Mouse (Mus musculus): Measurements from ENCODE around the gene Ccdc30. TPM values are rescaled to one million over a fixed set of nuclear protein-coding genes. Genes with fewer than 3 reads are reported as not detected.

Gene Ccdc30
- polyA plus RNA-seq, 1 experiment, result 6.0 TPM

GRCm38 (mm10) chr4:119412791-119413190 lies 2.5 kb downstream of the Ccdc30 start:
- TF ChIP-seq EP300 (IDR thresholded peaks at IDR 0.05; ENCODE audit: insufficient read depth, low read depth, low read length), result no peak
- TF ChIP-seq POLR2A (IDR thresholded peaks at IDR 0.05; ENCODE audit: insufficient read depth, low read length), result no peak
- TF ChIP-seq CTCF (IDR thresholded peaks at IDR 0.05; ENCODE audit: low read depth, low read length), result no peak
- Histone ChIP-seq H3K9me3 (replicated peaks; ENCODE audit: control insufficient read depth, insufficient read depth, low read length, poor library complexity, severe bottlenecking) (no peaks in the 10 kb centered on the region), H3K9ac (ENCODE audit: low read depth, poor library complexity, severe bottlenecking) (no peak overlapping the region), H3K4me1 (ENCODE audit: control insufficient read depth, insufficient read depth, low read length) (no peaks in the 10 kb centered on the region), H3K4me3 (ENCODE audit: low read depth, low read length) (no peak overlapping the region), H3K36me3 (ENCODE audit: control insufficient read depth, insufficient read depth, low read length, poor library complexity, severe bottlenecking) (no peaks in the 10 kb centered on the region), H3K27me3 (ENCODE audit: control insufficient read depth, insufficient read depth, low read length, poor library complexity, severe bottlenecking) (no peaks in the 10 kb centered on the region), H3K27ac (ENCODE audit: insufficient read depth, low read length) (no peak overlapping the region)

GRCm38 (mm10) chr4:119411877-119412650 lies 3.3 kb downstream of the Ccdc30 start:
- H3K27ac ChIP-seq (ENCODE audit: insufficient read depth, low read length), result no peak overlapping the region
- H3K4me1 ChIP-seq (ENCODE audit: control insufficient read depth, insufficient read depth, low read length), result no peaks in the 10 kb centered on the region
- no peak overlapping the region for H3K9ac ChIP-seq (ENCODE audit: low read depth, poor library complexity, severe bottlenecking)
- TF ChIP-seq EP300 (IDR thresholded peaks at IDR 0.05; ENCODE audit: insufficient read depth, low read depth, low read length) (no peak), CTCF (IDR thresholded peaks at IDR 0.05; ENCODE audit: low read depth, low read length) (no peak), POLR2A (IDR thresholded peaks at IDR 0.05; ENCODE audit: insufficient read depth, low read length) (no peak)
- H3K4me3 ChIP-seq (ENCODE audit: low read depth, low read length), result no peak overlapping the region
- no peaks in the 10 kb centered on the region for H3K27me3 ChIP-seq (ENCODE audit: control insufficient read depth, insufficient read depth, low read length, poor library complexity, severe bottlenecking)
- no peaks in the 10 kb centered on the region for H3K36me3 ChIP-seq (ENCODE audit: control insufficient read depth, insufficient read depth, low read length, poor library complexity, severe bottlenecking)
- no peaks in the 10 kb centered on the region for H3K9me3 ChIP-seq (replicated peaks; ENCODE audit: control insufficient read depth, insufficient read depth, low read length, poor library complexity, severe bottlenecking)

DNA sequence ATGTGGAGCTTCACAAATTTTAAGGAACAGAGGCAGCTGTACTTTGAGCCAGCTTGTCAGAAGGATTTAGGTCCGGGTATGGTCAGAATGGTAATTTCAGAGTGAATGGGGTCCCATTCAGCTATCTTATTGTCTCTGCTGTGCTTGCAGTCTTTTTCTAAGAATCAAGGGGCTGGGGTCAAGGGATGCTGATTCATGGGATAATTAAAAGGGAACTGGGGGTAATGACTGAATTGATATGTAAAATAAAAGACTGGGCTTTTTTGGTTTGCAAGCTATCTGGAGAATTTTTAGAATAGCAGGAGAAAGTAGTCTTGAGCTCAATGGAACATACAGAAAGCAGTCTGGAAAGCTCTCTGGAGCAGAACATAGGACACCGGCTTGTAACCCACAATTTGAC lies 11.9 kb downstream of the Ccdc30 start:
- 0 out of 2 replicates have a peak, but pooled peaks cover 3% of the 10 kb centered on the region for H3K9me3 ChIP-seq (replicated peaks; ENCODE audit: control insufficient read depth, insufficient read depth, low read length, poor library complexity, severe bottlenecking)
- no peak overlapping the region for H3K9ac ChIP-seq (ENCODE audit: low read depth, poor library complexity, severe bottlenecking)
- TF ChIP-seq EP300 (IDR thresholded peaks at IDR 0.05; ENCODE audit: insufficient read depth, low read depth, low read length) (no peak), POLR2A (IDR thresholded peaks at IDR 0.05; ENCODE audit: insufficient read depth, low read length) (no peak), CTCF (IDR thresholded peaks at IDR 0.05; ENCODE audit: low read depth, low read length) (no peak)
- H3K4me3 ChIP-seq (ENCODE audit: low read depth, low read length), result no peak overlapping the region
- no peaks in the 10 kb centered on the region for H3K36me3 ChIP-seq (ENCODE audit: control insufficient read depth, insufficient read depth, low read length, poor library complexity, severe bottlenecking)
- no peaks in the 10 kb centered on the region for H3K27me3 ChIP-seq (ENCODE audit: control insufficient read depth, insufficient read depth, low read length, poor library complexity, severe bottlenecking)
- no peak overlapping the region for H3K27ac ChIP-seq (ENCODE audit: insufficient read depth, low read length)
- H3K4me1 ChIP-seq (ENCODE audit: control insufficient read depth, insufficient read depth, low read length), result no peaks in the 10 kb centered on the region

- no peak overlapping the region for H3K27ac ChIP-seq (ENCODE audit: insufficient read depth, low read length)
- no peak overlapping the region for H3K4me3 ChIP-seq (ENCODE audit: low read depth, low read length)
- no peak for TF ChIP-seq EP300 (IDR thresholded peaks at IDR 0.05; ENCODE audit: insufficient read depth, low read depth, low read length)
- peak; percentile 26 for TF ChIP-seq CTCF (IDR thresholded peaks at IDR 0.05; ENCODE audit: low read depth, low read length)
Measured at GRCm38 (mm10) chr4:119400896-119401295, 14.4 kb downstream of the Ccdc30 start.

GRCm38 (mm10) chr4:119398751-119399150 lies 16.6 kb downstream of the Ccdc30 start:
- no peak for TF ChIP-seq CTCF (IDR thresholded peaks at IDR 0.05; ENCODE audit: low read depth, low read length)
- no peak for TF ChIP-seq POLR2A (IDR thresholded peaks at IDR 0.05; ENCODE audit: insufficient read depth, low read length)
- TF ChIP-seq EP300 (IDR thresholded peaks at IDR 0.05; ENCODE audit: insufficient read depth, low read depth, low read length), result no peak
- Histone ChIP-seq H3K4me3 (ENCODE audit: low read depth, low read length) (no peak overlapping the region), H3K27ac (ENCODE audit: insufficient read depth, low read length) (no peak overlapping the region), H3K9ac (ENCODE audit: low read depth, poor library complexity, severe bottlenecking) (no peak overlapping the region), H3K27me3 (ENCODE audit: control insufficient read depth, insufficient read depth, low read length, poor library complexity, severe bottlenecking) (no peaks in the 10 kb centered on the region), H3K4me1 (ENCODE audit: control insufficient read depth, insufficient read depth, low read length) (no peaks in the 10 kb centered on the region), H3K36me3 (ENCODE audit: control insufficient read depth, insufficient read depth, low read length, poor library complexity, severe bottlenecking) (no peaks in the 10 kb centered on the region), H3K9me3 (replicated peaks; ENCODE audit: control insufficient read depth, insufficient read depth, low read length, poor library complexity, severe bottlenecking) (0 out of 2 replicates have a peak, but pooled peaks cover 3% of the 10 kb centered on the region)

More at GRCm38 (mm10) chr4:119400896-119401295, 14.4 kb downstream of the Ccdc30 start:
- no peak overlapping the region for H3K9ac ChIP-seq (ENCODE audit: low read depth, poor library complexity, severe bottlenecking)
- no peaks in the 10 kb centered on the region for H3K4me1 ChIP-seq (ENCODE audit: control insufficient read depth, insufficient read depth, low read length)
- H3K27me3 ChIP-seq (ENCODE audit: control insufficient read depth, insufficient read depth, low read length, poor library complexity, severe bottlenecking), result no peaks in the 10 kb centered on the region
- H3K9me3 ChIP-seq (replicated peaks; ENCODE audit: control insufficient read depth, insufficient read depth, low read length, poor library complexity, severe bottlenecking), result 0 out of 2 replicates have a peak, but pooled peaks cover 3% of the 10 kb centered on the region
- no peaks in the 10 kb centered on the region for H3K36me3 ChIP-seq (ENCODE audit: control insufficient read depth, insufficient read depth, low read length, poor library complexity, severe bottlenecking)

- Histone ChIP-seq H3K9ac (ENCODE audit: low read depth, poor library complexity, severe bottlenecking) (no peak overlapping the region), H3K27ac (ENCODE audit: insufficient read depth, low read length) (no peak overlapping the region), H3K4me3 (ENCODE audit: low read depth, low read length) (no peak overlapping the region), H3K4me1 (ENCODE audit: control insufficient read depth, insufficient read depth, low read length) (no peaks in the 10 kb centered on the region), H3K36me3 (ENCODE audit: control insufficient read depth, insufficient read depth, low read length, poor library complexity, severe bottlenecking) (no peaks in the 10 kb centered on the region), H3K27me3 (ENCODE audit: control insufficient read depth, insufficient read depth, low read length, poor library complexity, severe bottlenecking) (no peaks in the 10 kb centered on the region), H3K9me3 (replicated peaks; ENCODE audit: control insufficient read depth, insufficient read depth, low read length, poor library complexity, severe bottlenecking) (no peaks in the 10 kb centered on the region)
- TF ChIP-seq EP300 (IDR thresholded peaks at IDR 0.05; ENCODE audit: insufficient read depth, low read depth, low read length) (no peak), CTCF (IDR thresholded peaks at IDR 0.05; ENCODE audit: low read depth, low read length) (peak; percentile 85)
Measured at GRCm38 (mm10) chr4:119390369-119390768, 25.0 kb downstream of the Ccdc30 start.
